Mouse (Mus musculus): ENCODE data around the gene Epb41l3.

The Epb41l3 gene

DNA sequence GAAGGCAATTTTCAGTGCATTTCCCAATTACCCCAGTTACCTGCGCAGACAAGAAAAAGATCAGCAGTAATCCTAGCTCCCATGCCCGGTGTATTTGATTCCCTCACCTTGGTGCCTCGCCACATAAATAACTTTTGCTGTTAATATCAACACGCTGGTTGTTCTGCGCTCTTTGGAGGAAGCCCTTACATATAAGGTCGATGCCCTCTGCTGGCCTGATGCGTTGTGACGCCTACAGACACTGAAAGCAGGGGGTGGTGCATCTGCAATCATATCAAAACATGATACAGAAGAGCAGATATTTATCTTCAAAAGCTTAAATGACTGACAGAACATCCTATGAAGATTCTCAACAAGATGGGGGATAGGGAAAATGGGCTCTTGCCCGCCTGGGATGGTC lies 181.0 kb downstream of the Epb41l3 start:
- DNase-seq, result no peak

DNA sequence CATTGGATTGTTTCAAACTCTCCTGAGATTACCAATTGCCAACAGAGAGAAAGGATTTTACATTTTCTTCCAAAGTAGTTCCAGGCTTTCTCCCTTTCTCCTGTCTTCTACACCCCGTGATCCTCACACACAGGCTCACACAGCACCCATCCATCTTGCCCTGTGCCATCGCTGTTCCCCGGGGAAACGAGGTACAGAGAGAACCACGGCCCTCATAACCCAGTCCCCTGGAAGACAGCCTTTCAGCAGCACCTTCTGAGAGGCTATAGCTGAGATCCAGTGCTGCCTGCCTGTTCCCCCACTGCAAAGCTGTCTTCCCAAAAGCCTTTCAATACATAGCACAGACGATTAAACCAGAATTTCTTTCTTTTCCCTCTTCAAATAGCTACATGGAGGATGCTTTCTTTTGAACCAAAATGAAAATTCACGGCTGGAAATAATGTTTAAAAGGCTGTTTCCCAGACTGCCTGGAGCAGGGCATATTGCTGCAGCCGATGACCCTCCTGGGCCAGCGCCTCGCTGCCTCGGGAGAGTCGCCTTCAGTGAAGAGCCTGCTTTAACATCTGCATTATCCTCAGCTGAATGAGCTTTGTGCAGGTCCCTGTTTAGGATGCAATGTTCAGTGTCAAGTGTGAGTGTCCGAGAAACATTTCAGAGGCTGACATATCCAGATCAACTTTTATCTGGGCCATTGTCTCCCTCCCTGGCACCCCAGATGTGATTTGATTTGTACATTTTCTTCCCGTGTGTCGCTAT lies 188.5 kb downstream of the Epb41l3 start:
- no peak for DNase-seq

DNA sequence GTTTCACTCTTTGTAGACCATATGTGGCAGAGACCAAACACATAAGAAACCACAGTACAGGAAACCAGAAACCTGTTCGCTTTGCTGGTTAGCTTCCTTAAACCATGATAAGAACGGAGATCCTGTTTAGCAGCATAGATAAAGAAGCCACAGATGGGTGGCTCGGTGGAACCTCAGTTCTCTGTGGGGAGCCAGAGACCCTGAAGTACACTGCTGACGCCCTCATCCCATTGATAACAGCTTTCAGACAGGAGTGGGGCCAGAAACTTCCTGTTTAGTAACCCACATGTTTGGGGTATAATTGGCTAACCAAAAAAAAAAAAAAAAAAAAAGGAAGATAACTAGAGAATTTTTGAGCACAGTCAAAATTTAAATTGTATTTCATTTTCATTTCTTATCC lies 189.7 kb downstream of the Epb41l3 start:
- DNase-seq, result no peak

DNA sequence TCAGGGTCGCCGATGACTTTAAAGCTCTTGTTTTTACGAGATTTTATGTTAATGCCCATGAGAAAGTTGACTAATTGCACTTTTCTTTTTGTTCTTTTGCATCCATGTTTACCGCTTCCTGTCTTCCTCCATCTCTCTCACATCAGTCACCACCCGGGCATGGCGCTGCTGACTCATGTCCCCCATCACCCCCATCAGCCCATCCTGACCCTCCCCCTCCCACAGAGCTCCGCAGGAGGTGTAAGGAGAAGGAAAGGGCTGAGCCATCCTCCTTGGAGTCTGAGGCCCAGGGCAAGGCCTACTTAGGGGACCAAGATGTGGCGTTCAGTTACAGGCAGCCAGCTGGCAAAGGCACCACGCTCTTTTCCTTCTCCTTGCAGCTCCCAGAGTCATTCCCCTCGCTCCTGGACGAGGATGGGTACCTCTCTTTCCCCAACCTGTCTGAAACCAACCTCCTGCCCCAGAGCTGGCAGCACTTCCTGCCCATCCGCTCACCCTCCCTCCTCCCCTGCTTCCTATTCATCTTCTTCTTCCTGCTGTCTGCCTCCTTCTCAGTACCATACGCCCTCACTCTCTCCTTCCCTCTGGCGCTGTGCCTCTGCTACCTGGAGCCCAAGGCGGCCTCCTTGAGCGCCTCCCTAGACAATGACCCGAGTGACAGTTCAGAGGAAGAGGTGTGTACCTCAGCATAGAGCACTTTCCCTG lies 190.4 kb downstream of the Epb41l3 start:
- no peak for DNase-seq

DNA sequence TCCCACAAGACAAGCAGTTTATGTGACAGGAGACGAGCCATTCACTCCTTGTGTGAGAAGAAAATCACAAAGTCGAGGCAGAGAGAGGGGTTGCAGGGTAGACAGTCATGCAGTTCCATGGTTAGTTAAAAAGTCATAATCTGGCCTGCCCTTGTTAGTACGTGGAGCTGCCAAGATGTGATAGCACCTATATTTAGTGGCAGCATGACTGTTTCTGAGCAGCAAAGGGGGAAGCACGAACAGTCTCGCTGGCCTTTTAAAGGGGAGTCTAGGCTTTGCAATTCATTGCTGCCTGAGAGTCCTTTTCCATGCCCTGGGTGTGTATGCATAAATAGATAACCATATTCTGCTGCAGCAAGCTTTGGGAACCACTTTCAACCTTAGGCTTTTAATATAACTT lies 191.5 kb downstream of the Epb41l3 start:
- no peak for DNase-seq

DNA sequence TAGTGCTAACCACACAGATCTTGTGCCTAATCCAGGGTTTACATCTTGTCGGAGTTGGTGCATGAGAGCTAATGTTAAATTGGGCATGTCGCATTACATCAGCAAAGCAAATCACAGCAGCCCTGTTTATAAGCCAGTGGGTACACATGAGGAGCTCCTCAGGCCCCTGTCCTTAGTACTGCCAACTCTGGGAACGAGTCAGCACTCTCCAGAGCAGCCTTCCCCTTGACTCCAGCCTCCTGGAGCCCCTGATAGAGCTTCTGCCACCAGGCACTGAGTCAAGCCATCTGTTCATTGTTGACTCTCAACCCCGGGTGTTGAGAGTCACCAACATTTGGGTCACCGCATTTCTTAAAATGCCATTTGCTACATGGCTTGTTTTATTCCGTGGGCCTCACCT lies 192.0 kb downstream of the Epb41l3 start:
- no peak for DNase-seq

DNA sequence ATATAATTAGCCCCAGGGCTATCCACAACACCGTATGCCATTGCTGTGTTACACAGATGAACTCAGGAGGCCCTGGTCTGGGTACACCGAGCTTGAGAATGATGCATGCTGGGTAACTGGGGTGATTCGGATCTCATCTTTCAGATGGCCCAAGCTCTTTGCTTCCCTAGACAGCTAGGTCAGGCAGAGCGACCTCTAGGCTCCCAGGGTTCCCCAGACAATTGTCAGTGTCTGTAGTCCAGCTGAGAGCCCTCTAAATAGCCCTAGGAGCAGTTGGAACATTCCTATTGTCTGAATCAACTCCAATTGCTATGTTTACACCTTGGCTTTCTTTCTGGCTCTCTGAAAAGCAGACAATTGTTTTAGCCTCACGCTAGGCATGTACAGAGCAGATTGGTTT lies 201.9 kb downstream of the Epb41l3 start:
- DNase-seq, result no peak

DNA sequence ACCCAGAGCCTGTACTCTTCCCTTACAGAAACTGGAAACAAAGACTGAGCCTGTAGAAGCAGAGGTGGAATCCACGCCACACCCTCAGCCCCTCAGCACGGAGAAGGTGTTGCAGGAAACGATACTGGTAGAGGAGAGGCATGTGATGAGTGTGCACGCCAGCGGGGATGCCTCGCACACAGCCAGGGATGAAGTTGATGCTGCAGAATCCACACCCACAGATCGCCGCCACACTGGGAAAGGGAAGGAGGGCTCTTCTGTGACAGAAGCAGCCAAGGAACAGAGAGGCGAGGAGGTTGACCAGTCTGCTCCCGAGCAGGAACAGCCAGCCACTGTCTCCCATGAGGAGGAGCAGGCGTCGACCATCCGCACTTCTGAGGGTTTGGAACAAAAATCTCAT lies 209.0 kb downstream of the Epb41l3 start:
- DNase-seq, result no peak

DNA sequence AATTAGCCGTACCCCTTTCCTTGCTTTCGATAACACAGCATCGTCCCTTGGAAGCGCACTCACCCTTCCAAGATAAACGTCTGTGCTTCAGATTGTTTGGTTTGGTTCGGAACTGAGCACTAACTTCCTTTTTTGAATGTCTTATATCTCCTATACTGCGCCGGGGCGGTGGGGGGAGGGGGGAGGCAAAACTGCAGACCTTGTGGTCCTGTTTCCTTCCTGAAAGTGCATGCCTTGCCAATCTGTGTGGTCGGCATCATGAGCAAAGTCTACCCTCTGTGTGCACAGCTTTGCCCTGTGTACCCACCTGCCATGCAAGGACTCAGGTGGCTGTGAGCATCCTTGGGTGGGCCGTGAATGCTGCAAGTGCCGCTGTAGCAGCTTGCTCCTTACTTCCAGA lies 212.6 kb downstream of the Epb41l3 start:
- DNase-seq, result no peak

DNA sequence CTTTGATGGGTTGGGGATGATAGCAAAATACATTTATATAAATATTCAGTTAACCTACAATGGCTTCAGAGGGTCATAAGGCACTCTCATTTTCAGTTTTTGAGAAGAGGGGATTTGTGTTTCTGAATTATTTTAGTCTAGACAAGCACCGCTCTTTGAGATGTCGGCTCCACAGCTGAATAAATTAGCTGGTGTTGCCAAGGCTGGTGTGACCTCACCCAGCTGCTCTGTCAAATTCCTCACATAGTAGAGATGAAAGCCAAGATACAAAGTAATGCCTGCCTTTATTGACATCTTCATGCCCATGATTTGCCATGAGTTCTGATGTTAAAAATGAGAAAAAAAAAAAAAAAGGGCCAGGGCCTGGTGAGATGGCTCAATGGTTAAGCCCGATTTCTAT lies 214.8 kb downstream of the Epb41l3 start:
- DNase-seq, result no peak

DNA sequence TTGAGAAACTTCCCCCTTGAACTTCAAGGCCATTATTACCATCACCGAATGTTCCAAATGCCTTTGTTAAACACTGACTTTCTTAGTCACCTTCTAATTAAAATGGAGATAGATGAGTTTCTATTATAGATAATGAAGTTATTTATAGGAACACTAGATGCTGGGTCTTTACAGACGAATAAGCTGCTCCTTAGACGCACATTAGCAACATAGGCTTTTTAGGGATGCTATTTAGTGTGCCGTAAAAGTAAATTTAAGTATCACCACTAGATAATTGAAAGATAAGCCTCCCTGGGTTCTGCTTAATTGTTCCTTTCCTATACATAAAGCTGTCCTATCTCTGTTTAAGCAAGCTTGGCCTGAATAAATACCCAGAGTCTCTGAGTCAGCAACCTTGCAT lies 226.1 kb downstream of the Epb41l3 start:
- DNase-seq, result no peak

DNA sequence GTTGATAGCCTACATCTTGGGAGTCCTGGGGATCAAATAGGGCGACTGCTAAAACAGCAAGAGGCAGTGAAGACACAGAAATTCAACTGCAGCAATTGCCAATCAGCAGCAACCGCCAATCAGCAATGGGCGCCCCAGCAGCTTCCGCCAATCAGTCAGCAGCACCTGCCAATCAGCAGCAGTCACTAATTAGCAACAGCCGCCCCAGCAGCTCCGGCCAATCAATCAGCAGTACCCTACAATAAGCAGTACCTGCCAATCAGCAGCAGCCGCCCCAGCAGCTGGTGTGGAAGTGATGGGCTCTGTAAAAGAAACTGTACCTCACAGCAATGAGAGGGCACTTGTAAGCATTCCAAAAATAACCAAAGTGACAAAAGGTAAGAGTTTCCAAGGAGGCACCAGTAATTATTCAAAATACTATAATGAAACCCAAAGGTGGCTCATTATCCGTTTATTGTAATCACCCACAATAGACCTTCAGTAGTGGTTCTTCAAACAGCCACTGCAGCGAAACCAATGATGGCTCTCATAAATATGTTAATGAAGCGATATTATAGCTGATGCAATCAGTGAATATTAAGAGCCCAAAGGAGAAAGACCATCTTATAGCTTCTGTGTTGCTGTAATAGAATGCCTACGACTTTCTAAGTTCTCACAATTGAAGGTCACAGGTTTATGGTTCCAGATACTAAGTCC lies 228.2 kb downstream of the Epb41l3 start:
- DNase-seq, result no peak

DNA sequence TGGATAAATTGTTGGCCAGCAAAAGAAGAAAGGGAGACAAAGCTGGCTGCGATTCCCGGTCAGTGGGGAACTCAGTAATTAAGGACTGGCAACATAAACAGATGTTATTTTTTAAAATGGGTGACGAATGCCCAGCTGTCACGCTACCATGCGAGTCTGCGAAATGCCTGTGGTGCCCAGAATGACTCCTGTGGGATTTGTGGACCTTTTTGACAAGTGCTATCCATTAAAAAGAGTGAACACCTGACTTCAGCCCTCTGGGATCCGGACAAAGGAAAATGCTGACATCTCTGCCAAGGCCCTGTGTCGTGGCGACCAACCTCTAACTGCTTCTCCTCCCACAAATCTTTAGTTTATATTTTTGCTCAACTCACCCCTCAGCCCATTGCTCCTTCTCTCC lies 232.2 kb downstream of the Epb41l3 start:
- DNase-seq, result no peak

DNA sequence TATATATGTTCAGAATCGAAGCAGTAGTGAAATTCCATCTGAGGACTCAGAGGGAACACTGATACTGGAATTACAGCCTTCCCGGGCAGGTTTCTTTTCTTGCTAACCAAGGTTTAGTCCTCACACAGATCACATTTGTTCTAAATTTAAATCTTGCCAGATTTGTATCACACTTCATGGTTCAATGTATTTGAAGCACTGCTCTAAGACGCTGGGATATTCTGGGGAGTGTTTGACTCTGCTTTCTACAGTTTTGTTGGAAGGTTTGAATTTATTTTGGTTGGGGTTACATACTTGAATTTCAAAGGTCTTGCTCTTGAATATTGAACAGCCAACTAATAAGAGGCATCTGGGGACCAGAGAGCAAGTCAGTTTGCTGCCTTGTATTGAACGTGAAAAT lies 234.4 kb downstream of the Epb41l3 start:
- DNase-seq, result no peak

DNA sequence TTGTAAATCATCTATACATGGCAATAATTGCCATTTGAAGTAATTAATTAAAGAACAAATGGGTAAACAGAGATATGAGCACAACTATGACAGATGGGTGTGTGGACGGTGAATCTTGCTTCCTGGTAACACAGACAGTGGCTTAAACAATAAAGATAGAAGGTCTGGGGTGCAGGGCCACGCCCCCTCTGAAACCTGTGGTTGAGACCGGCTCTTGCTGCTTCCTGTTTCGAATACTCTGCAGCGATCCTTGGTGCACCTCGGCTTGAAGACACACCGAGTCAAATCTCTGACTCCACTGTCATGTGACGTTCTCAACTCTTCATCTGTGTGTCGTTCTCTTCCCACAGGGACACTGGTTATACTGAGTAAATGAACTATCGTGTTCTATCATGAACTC lies 245.0 kb downstream of the Epb41l3 start:
- no peak for DNase-seq

DNA sequence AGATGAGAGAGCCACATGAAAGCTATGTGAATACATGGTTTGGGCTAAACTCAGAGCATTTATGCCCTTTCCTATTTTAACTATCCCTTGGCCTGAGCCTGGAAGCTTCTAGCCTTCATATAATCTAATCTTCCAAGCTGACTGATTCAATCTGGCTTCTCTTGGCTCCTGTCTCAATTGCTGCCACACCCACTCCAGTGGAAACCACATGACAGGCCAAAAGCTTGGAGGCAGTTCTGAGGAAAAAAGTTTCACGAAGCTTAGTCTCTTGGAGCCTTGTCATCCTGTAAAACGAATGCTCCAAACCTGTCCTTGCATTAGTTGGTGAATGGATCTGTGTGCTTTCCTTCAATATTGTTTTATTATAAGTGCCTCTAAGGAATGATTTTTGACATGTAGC lies 247.2 kb downstream of the Epb41l3 start:
- no peak for DNase-seq

Data from right cerebral cortex, postnatal 14 days (tissue).